Mouse (Mus musculus) kidney, embryonic 15.5 days (tissue): ENCODE results near the gene St5. TPM values are rescaled to one million over a fixed set of nuclear protein-coding genes. Genes with fewer than 3 reads are reported as not detected.

Experiments used
- microRNA-seq: library from miRNA; unstranded; fragments of <30 nt; microRNA quantifications from one replicate; pipeline ENCODE4, GENCODE M21; 2016
- polyA plus RNA-seq: library from polyadenylated mRNA; unstranded; fragments of >200 nt; fragmentation: Nextera tagmentation; extraction: Ambion mirVana; gene quantifications from 2 replicates; pipeline ENCODE4 v1.2.1, GENCODE M21; 2015

The St5 gene
- polyA plus RNA-seq, 1 experiment from 2014 or later, result 35.4 TPM

Small RNAs within 50 kb of the gene (microRNA-seq; reads per million reads assigned to microRNA genes)
- gene Gm47284, result not detected

Other genes with a start within 250 kb of the St5 start
- gene Trim66, start 195.5 kb downstream of the St5 start, polyA plus RNA-seq, result 0.03 TPM in 1 of 2 replicates, not detected in the other
- gene Rpl27a, start 184.5 kb downstream of the St5 start, polyA plus RNA-seq, result 135 and 148 TPM in 2 replicates
- gene Akip1, start 85 bp upstream of the St5 start, polyA plus RNA-seq, result 27.2 and 31.3 TPM in 2 replicates
- gene BC051019, start 20.2 kb upstream of the St5 start, polyA plus RNA-seq, result 0.19 TPM in 1 of 2 replicates, not detected in the other
- gene Ascl3, start 28.1 kb upstream of the St5 start, polyA plus RNA-seq, result 0.24 TPM in 1 of 2 replicates, not detected in the other
- gene Tmem9b, start 49.3 kb upstream of the St5 start, polyA plus RNA-seq, result 52.0 and 55.4 TPM in 2 replicates
- gene Nrip3, start 78.4 kb upstream of the St5 start, polyA plus RNA-seq, result 0.53 and 0.57 TPM in 2 replicates
- 0.89 and 1.0 TPM in 2 replicates for gene Scube2, start 162.1 kb upstream of the St5 start, polyA plus RNA-seq